Mouse (Mus musculus): Measurements from ENCODE around the gene Olfr117. TPM values are rescaled to one million over a fixed set of nuclear protein-coding genes. Genes with fewer than 3 reads are reported as not detected.
"Not testable (repeated sequence)": the region's sequence is repeated elsewhere in the genome, so short reads cannot be mapped to it uniquely, and the experiment has no call there.

The Olfr117 gene
- polyA plus RNA-seq (2017; shearing (Covaris generic)): not detected

DNA sequence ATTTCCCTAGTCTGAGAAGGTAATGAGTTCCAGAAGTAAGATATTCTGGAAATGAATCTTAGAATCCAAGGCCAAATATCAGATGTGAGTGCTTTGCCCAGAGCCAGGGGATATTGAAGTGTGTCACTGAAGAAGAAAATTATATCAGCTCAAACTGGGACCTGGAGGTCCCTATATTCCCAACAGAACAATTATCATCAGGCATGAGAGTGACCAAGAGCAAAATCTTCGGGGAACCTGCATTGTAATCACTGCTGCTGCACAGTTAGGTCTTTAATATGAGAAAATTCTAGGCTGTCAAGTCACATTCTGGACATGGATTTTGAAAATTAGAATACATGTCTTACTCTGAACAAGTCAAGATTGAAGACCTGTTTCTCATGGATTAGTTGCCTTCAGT, at the start of gene Olfr117:
Olfr117 (minus strand) TSS at position 101 of the 400 bp plus-strand sequence.
- no peak for ATAC-seq

DNA sequence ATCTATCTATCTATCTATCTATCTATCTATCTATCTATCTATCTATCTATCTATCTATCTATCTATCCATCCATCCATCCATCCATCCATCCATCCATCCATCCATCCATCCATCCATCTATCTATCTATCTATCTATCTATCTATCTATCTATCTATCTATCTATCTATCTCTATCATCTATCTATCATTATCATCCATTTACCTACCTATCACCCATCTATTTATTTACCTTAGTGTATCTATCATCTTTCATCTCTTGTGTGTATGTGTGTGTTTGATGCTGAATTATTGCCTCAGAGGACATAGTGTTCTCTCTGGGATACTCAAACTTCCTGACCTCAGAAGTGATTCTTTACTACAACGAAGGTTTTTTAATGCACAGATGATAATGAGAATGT, 32.7 kb upstream of the Olfr117 start, which contains the start of gene Olfr119:
Olfr119 (plus strand) TSS at position 301 of the 400 bp plus-strand sequence.
- not testable (repeated sequence) for ATAC-seq

DNA sequence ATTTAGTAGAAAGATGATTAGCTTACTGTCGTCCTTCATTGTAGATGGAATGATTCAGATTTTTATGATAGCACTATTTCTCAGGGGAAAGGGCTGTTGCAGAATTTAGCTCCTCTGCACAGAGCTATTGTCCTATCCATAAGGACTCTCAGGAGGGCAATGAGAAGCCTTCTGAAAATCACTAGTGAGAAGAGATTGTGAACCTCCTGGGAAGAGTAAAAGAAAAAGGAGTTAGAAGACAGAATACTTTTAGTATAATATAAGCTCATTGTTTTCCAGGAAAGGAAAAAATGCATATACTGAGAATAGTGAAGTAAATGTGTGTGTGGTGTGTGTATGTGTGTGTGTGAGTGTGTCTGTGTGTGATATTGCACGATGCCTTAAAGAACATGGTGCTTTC, 3.1 kb upstream of the Olfr117 start, which contains the start of gene Olfr118:
Olfr118 (plus strand) TSS at position 301 of the 400 bp plus-strand sequence.
- ATAC-seq: no peak

DNA sequence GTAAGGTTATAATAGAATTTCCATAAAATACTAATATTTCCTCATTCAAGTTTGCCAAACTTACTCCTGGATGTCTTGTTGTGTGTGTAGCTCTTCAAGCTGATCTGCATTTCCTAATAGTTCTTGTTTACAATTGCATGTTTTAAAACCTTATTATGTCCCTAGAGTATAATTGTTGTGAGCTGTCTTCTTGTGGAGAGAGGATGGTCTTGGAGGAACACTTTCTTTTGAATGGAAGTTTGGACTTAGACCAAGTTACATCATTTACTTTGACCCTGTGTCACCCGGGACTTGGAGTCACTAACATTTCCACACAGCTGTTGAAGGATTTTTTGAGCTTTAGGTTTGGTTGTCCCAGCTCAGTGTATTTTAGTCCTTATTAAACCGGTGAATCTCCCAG, 36.6 kb downstream of the Olfr117 start, which contains the start of the genes Olfr115 and Olfr116:
Olfr115 (minus strand) TSS at position 101 of the 400 bp plus-strand sequence.
Olfr116 (minus strand) TSS at position 191 of the 400 bp plus-strand sequence.
- ATAC-seq: no peak

Other genes with a start within 250 kb of the Olfr117 start
- not detected for gene Olfr108, start 218.3 kb downstream of the Olfr117 start, polyA plus RNA-seq (2017; shearing (Covaris generic))
- not detected for gene Olfr109, start 204.9 kb downstream of the Olfr117 start, polyA plus RNA-seq (2017; shearing (Covaris generic))
- gene H2-M2, start 180.2 kb downstream of the Olfr117 start, polyA plus RNA-seq (2017; shearing (Covaris generic)): under 1 TPM in 2 of 3 experiments, not detected in 1; 0.38 to 0.47 TPM
- gene Olfr110, start 171.3 kb downstream of the Olfr117 start, polyA plus RNA-seq (2017; shearing (Covaris generic)): not detected
- not detected for gene Olfr111, start 155.8 kb downstream of the Olfr117 start, polyA plus RNA-seq (2017; shearing (Covaris generic))
- not detected for gene Olfr112, start 94.3 kb downstream of the Olfr117 start, polyA plus RNA-seq (2017; shearing (Covaris generic))
- gene Olfr113, start 86.1 kb downstream of the Olfr117 start, polyA plus RNA-seq (2017; shearing (Covaris generic)): not detected
- not detected for gene Olfr114, start 71.0 kb downstream of the Olfr117 start, polyA plus RNA-seq (2017; shearing (Covaris generic))
- gene Olfr115, start 36.7 kb downstream of the Olfr117 start, polyA plus RNA-seq (2017; shearing (Covaris generic)): not detected
- gene Olfr116, start 36.6 kb downstream of the Olfr117 start, polyA plus RNA-seq (2017; shearing (Covaris generic)): not detected
- under 1 TPM in 1 of 3 experiments, not detected in 2; 0.60 TPM for gene Olfr118, start 3.2 kb upstream of the Olfr117 start, polyA plus RNA-seq (2017; shearing (Covaris generic))
- gene Olfr119, start 32.8 kb upstream of the Olfr117 start, polyA plus RNA-seq (2017; shearing (Covaris generic)): not detected
- gene Olfr120, start 58.0 kb upstream of the Olfr117 start, polyA plus RNA-seq (2017; shearing (Covaris generic)): not detected
- gene Olfr121, start 85.1 kb upstream of the Olfr117 start, polyA plus RNA-seq (2017; shearing (Covaris generic)): not detected
- gene Olfr122, start 104.8 kb upstream of the Olfr117 start, polyA plus RNA-seq (2017; shearing (Covaris generic)): not detected
- gene Olfr123, start 129.7 kb upstream of the Olfr117 start, polyA plus RNA-seq (2017; shearing (Covaris generic)): not detected
- not detected for gene Olfr124, start 136.1 kb upstream of the Olfr117 start, polyA plus RNA-seq (2017; shearing (Covaris generic))
- not detected for gene Olfr125, start 169.2 kb upstream of the Olfr117 start, polyA plus RNA-seq (2017; shearing (Covaris generic))
- gene Olfr126, start 183.7 kb upstream of the Olfr117 start, polyA plus RNA-seq (2017; shearing (Covaris generic)): not detected
- gene Olfr127, start 236.7 kb upstream of the Olfr117 start, polyA plus RNA-seq (2017; shearing (Covaris generic)): not detected

Data from inflammation-experienced regulatory T-cells, adult 6 months (primary cell).